Mouse (Mus musculus): ENCODE results near the gene Itpr1.

DNA sequence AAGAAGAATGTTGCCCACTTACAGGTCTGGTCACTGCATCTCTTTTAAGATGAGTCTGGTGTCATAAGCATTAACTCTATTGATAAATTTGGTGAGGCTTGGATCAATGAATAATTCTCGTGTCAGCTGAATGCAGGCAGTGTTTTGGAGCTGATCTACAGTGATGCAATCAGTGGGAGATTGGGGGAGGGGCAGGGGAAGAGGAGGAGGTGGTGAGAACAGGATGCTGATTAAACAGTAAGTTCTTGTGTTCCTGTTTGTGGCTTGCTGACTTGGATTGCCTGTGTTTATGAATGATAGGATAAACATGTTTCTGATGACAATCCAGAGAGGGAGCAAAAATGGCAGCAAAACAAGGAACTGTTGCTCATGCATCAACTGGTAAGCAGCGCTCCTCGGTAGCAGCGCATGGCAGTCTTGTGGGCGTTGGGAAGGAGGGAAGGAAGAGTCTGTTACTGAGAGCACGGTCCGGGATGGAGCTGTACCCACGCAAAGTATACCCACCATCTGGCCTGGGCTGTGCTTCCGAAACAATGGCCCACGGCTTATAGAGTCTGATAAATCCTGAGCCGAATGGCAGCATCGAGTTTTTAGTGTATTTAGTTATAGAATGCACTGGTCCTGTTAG is 64.1 kb downstream of the Itpr1 start:
- no peak for TF ChIP-seq POLR2A (IDR thresholded peaks at IDR 0.05; ENCODE audit: insufficient read depth, low read depth, low read length)
- no peak for TF ChIP-seq CTCF (IDR thresholded peaks at IDR 0.05; ENCODE audit: insufficient read depth, low read depth, low read length)

All from olfactory bulb, adult 2 months (tissue).